Mouse (Mus musculus) olfactory bulb, adult 2 months (tissue): ENCODE results near the gene Grid2.

Experiments
- CTCF ChIP-seq: fragments of 200-500 bp; IDR thresholded peaks from 2 replicates; pipeline ENCODE4 v1.5.1; 2012; ENCODE audit warnings: low read depth, mild to moderate bottlenecking, low read length, moderate library complexity; ENCODE audit not compliant: insufficient read depth
- POLR2A ChIP-seq: fragments of 200-500 bp; IDR thresholded peaks from 2 replicates; pipeline ENCODE4 v1.6.1; 2012; ENCODE audit warnings: mild to moderate bottlenecking, low read depth, low read length, moderate library complexity; ENCODE audit not compliant: insufficient read depth

- TF ChIP-seq POLR2A (no peak), CTCF (no peak)
Observed at GRCm38 (mm10) chr6:64046084-64046483, 790.4 kb downstream of the Grid2 start.
